Mouse (Mus musculus): Measurements from ENCODE around the gene Lrfn1. TPM values are rescaled to one million over a fixed set of nuclear protein-coding genes. Genes with fewer than 3 reads are reported as not detected.

Gene Lrfn1
- polyA plus RNA-seq (2012; rRNA removed), result 1.7 and 2.0 TPM in 2 replicates

- WGBS, result 1% methylated on average over 55 of the region's 97 CpGs
- DNase-seq (ENCODE audit: low read depth, low spot score), result no peak
Observed at GRCm38 (mm10) chr7:28451531-28452360, at the start of gene Lrfn1. Lrfn1 (plus strand) TSS chr7:28451980.

- no peak for DNase-seq (ENCODE audit: low read depth, low spot score)
- 42% methylated on average over 3 of the region's 3 CpGs for WGBS
Observed at GRCm38 (mm10) chr7:28410841-28411475, 40.8 kb upstream of the Lrfn1 start.

DNA sequence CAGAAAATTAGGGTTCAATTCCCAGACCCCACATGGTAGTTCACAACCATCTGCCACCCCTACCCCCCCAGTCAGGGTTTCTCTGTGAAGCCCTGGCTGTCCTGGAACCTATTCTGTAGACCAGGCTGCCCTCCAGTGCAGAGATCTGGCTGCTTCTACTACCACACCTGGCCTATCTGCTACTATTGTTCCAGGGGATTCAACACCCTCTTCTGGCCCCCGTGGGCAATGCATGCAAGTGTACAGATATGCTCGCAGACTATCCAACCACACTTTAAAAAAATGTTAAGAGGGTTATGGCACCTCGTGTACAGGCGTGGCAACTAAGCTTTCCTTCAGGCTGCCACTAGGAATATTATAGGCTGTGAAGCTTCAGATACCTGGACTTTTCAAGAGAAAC, 39.0 kb upstream of the Lrfn1 start:
- no peak for DNase-seq (ENCODE audit: low read depth, low spot score)
- WGBS, result 49% methylated on average over 4 of the region's 4 CpGs

DNA sequence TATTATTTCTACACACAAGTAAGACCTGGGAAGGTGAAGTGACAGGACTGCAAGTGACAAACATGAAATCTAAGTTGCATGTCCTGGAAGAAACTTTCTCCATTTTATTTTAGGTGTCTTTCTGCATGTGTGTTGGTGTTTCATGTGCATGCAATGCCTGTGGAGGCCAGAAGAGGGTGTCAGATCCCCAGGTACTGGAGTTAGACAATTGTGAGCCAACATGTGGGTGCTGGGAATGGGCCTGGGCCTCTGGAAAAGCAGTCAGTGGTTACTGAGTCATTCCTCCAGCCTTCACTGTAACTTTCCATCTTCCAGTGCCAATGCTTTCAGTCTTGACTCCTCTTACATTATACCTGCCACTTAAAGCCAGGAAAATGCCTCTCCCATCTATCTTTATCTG, 34.4 kb upstream of the Lrfn1 start:
- DNase-seq (ENCODE audit: low read depth, low spot score), result no peak

- 51% methylated on average over 8 of the region's 8 CpGs for WGBS
- no peak for DNase-seq (ENCODE audit: low read depth, low spot score)
Observed at GRCm38 (mm10) chr7:28418096-28418670, 33.6 kb upstream of the Lrfn1 start.

DNA sequence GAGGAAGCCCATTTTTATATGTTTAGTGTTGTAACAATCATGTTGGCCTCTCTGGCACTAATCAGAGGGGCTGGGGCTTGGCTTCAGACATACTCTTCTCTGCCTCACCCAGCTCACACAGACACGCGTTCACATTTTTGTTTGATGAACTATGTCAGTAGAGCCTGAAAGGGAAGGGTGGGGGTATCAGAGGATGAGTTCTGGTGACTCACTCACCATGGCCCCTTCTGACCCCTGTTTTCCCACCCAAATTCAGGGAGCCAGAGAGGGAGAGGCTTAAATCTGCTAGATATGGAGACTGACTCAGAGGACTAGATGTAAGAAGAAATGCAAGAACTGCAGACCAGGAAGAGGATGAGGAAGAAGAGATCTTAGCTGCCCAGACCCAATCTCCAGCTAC, 32.4 kb upstream of the Lrfn1 start:
- no peak for DNase-seq (ENCODE audit: low read depth, low spot score)
- WGBS, result 94% methylated on average over 2 of the region's 2 CpGs

DNA sequence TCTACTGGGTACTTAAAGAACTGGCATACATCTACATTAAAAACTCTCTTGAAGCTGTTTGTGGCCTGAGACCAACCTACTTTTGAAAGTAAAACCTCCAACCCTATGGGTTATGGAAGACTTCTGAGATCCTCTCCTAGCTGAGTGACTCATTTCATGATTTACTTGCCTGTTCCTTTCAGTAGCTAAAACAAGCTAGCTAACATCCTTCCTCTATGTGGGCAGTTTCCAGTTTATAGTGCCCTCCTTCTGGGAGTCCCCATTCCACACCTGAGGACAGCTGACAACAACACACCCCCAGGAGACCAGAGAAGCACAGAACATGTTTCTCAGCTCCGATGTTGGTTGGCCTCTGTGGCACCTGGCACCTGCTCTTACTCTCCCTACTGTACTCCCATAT, 28.8 kb upstream of the Lrfn1 start:
- WGBS, result 83% methylated on average over 1 of the region's 1 CpGs
- DNase-seq (ENCODE audit: low read depth, low spot score), result no peak

DNA sequence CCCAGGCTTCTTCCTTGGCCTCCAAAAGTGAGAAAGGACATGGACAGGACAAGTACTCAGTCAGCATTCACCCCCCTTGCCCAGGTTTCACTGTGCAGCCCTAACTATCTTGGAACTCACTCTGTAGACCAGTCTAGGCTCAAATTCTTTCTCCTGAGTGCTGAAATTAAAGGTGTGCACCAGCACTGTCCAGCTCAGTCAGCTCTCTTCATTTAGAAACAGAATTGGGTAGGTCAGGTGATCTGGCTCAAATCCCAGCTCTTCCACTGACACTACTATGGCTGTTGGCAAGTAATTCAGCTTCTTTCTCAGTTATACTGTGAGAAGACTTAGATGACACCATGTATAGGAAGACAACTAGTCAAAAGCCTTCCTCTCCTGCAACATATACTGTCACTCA, 24.0 kb upstream of the Lrfn1 start:
- DNase-seq (ENCODE audit: low read depth, low spot score), result no peak

GRCm38 (mm10) chr7:28430512-28430911, 21.3 kb upstream of the Lrfn1 start:
- WGBS, result 53% methylated on average over 1 of the region's 1 CpGs
- no peak for DNase-seq (ENCODE audit: low read depth, low spot score)

GRCm38 (mm10) chr7:28432252-28432651, 19.5 kb upstream of the Lrfn1 start:
- DNase-seq (ENCODE audit: low read depth, low spot score), result no peak
- WGBS, result 82% methylated on average over 2 of the region's 2 CpGs

GRCm38 (mm10) chr7:28435660-28436259, 16.0 kb upstream of the Lrfn1 start:
- no peak for DNase-seq (ENCODE audit: low read depth, low spot score)
- 7% methylated on average over 61 of the region's 70 CpGs for WGBS

- under 1% methylated on average over 59 of the region's 64 CpGs for WGBS
Observed at GRCm38 (mm10) chr7:28436271-28436904, 15.4 kb upstream of the Lrfn1 start.

GRCm38 (mm10) chr7:28436932-28437570, 14.7 kb upstream of the Lrfn1 start, which contains the start of gene Gmfg:
Gmfg (plus strand) TSS chr7:28437447.
- DNase-seq (ENCODE audit: low read depth, low spot score), result peak; percentile 85
- WGBS, result 2% methylated on average over 16 of the region's 16 CpGs

More at GRCm38 (mm10) chr7:28436271-28436904, 15.4 kb upstream of the Lrfn1 start:
- peak; percentile 98 for DNase-seq (ENCODE audit: low read depth, low spot score)

GRCm38 (mm10) chr7:28437964-28438363, 13.8 kb upstream of the Lrfn1 start:
- no peak for DNase-seq (ENCODE audit: low read depth, low spot score)

GRCm38 (mm10) chr7:28438771-28439170, 13.0 kb upstream of the Lrfn1 start:
- DNase-seq (ENCODE audit: low read depth, low spot score), result no peak
- 87% methylated on average over 2 of the region's 2 CpGs for WGBS

- no peak for DNase-seq (ENCODE audit: low read depth, low spot score)
- 62% methylated on average over 2 of the region's 2 CpGs for WGBS
Observed at GRCm38 (mm10) chr7:28440739-28441138, 11.0 kb upstream of the Lrfn1 start.

- no peak for DNase-seq (ENCODE audit: low read depth, low spot score)
- WGBS, result 83% methylated on average over 14 of the region's 14 CpGs
Observed at GRCm38 (mm10) chr7:28441776-28442485, 9.8 kb upstream of the Lrfn1 start.

DNA sequence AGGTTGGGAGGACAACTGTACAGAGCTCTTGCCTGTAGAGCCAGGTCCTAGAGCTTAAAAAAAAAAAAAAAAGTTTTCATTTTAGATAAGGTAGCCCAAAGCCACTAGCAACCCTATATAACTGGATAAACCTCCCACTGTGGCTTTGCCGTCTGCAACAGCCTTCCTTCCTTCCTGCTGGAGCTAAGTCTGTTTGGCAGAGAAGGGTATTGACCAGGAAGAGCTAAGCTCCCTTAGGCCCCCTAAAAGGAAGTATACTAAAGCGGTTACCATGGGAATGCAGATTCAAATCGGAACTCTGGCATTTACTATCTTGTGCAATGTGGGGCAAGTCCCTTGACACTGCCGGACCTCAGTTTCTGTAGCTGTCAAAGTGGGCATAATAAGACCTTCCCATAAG, 9.1 kb upstream of the Lrfn1 start:
- WGBS, result 9% methylated on average over 4 of the region's 4 CpGs
- DNase-seq (ENCODE audit: low read depth, low spot score), result no peak

Data from large intestine, adult 2 months (tissue).